In genomic region chr17:20944985-20945891, GRCm38 (mm10) we compare ENCODE assay signal across 8 mouse cellular contexts. TPM values are rescaled to one million over a fixed set of nuclear protein-coding genes. Genes with fewer than 3 reads are reported as not detected.
DNase-seq lines count a peak whose midpoint lies in the region; ATAC-seq and TF ChIP-seq lines count a peak whose summit lies in the region.

Gene Ppp2r1a, plus strand, starts transcription at chr17:20945311.

- peak; percentile 33; the same call in 1 of the 2 replicates for TF ChIP-seq EP300 in liver, embryonic 14.5 days (IDR thresholded peaks at IDR 0.05; ENCODE audit: low read depth)
- no peak for TF ChIP-seq EP300 in stomach, postnatal 0 days (optimal IDR thresholded peaks at IDR 0.05)

- H3K9me3 ChIP-seq in forebrain, embryonic 10.5 days: no peaks in the 10 kb centered on the region
- H3K9me3 ChIP-seq in heart, embryonic 15.5 days (replicated peaks): no peaks in the 10 kb centered on the region
- no peaks in the 10 kb centered on the region for H3K9me3 ChIP-seq in liver, embryonic 14.5 days (ENCODE audit: control insufficient read depth, low read length)
- no peaks in the 10 kb centered on the region for H3K9me3 ChIP-seq in neural tube, embryonic 11.5 days (ENCODE audit: control insufficient read depth, low read length)
- no peaks in the 10 kb centered on the region for H3K9me3 ChIP-seq in stomach, postnatal 0 days (ENCODE audit: control insufficient read depth, low read length)

- peak; percentile 98 for ATAC-seq in heart, embryonic 15.5 days (replicated peaks; ENCODE audit: insufficient number of reproducible peaks, insufficient read depth, low FRiP score, low read depth)
- ATAC-seq in liver, embryonic 14.5 days (ENCODE audit: insufficient read depth): peak; percentile 97
- peak; percentile 98 for ATAC-seq in neural tube, embryonic 11.5 days (ENCODE audit: insufficient read depth, low FRiP score, low TSS enrichment)
- ATAC-seq in stomach, postnatal 0 days (ENCODE audit: low FRiP score, low TSS enrichment): peak; percentile 99

- H3K27me3 ChIP-seq in forebrain, embryonic 10.5 days (ENCODE audit: poor library complexity, severe bottlenecking): no peaks in the 10 kb centered on the region
- H3K27me3 ChIP-seq in heart, embryonic 15.5 days: no peaks in the 10 kb centered on the region
- no peaks in the 10 kb centered on the region; the same call in 1 of the 2 replicates for H3K27me3 ChIP-seq in liver, embryonic 14.5 days (ENCODE audit: control insufficient read depth, insufficient read depth, low read length)
- no peaks in the 10 kb centered on the region for H3K27me3 ChIP-seq in neural tube, embryonic 11.5 days (ENCODE audit: control insufficient read depth, insufficient read depth, low read length)
- H3K27me3 ChIP-seq in stomach, postnatal 0 days (ENCODE audit: control insufficient read depth, insufficient read depth, low read length): no peaks in the 10 kb centered on the region

- peaks cover 3% of the 10 kb centered on the region for H3K36me3 ChIP-seq in forebrain, embryonic 10.5 days (replicated peaks)
- H3K36me3 ChIP-seq in heart, embryonic 15.5 days: no peaks in the 10 kb centered on the region
- no peaks in the 10 kb centered on the region for H3K36me3 ChIP-seq in liver, embryonic 14.5 days (replicated peaks; ENCODE audit: control insufficient read depth, insufficient read depth, low read depth)
- H3K36me3 ChIP-seq in neural tube, embryonic 11.5 days (ENCODE audit: control insufficient read depth, insufficient read depth, low read length): no peaks in the 10 kb centered on the region
- H3K36me3 ChIP-seq in stomach, postnatal 0 days (ENCODE audit: control insufficient read depth, insufficient read depth, low read length): no peaks in the 10 kb centered on the region

- peak within 1 kb of the TSS; percentile 75 for H3K4me2 ChIP-seq in heart, embryonic 15.5 days
- peak within 1 kb of the TSS; percentile 90 for H3K4me2 ChIP-seq in liver, embryonic 14.5 days (ENCODE audit: low read depth)
- peak within 1 kb of the TSS; percentile 75 for H3K4me2 ChIP-seq in neural tube, embryonic 11.5 days (ENCODE audit: low read depth)
- peak within 1 kb of the TSS; percentile 77 for H3K4me2 ChIP-seq in stomach, postnatal 0 days (replicated peaks; ENCODE audit: low read depth)

- DNase-seq in CD8-positive naive resting alpha-beta T cell, adult 2 months (ENCODE audit: low read depth in 2 of 2, low spot score in 2 of 2): peak; percentile 99
- peak; percentile 98 for DNase-seq in c-Kit-positive CD71-negative TER-119-negative erythroid progenitor cells, embryonic 14.5 days (ENCODE audit: low read depth)
- peak; percentile 94 for DNase-seq in forebrain, embryonic 10.5 days (ENCODE audit: extremely low spot score, low spot score)
- peak; percentile 98 to 99 for DNase-seq in kidney, postnatal 25 days
- DNase-seq in liver, embryonic 14.5 days (ENCODE audit: low read depth in 3 of 3, low spot score in 3 of 3): peak; percentile 99 to 100 (median 100)
- DNase-seq in neural tube, embryonic 11.5 days (ENCODE audit: low spot score): peak; percentile 98
- DNase-seq in stomach, postnatal 0 days (ENCODE audit: low spot score): peak; percentile 98

- H3K9ac ChIP-seq in heart, embryonic 15.5 days: peak within 1 kb of the TSS; percentile 85
- H3K9ac ChIP-seq in liver, embryonic 14.5 days (replicated peaks): peak within 1 kb of the TSS; percentile 87
- peak within 1 kb of the TSS; percentile 67 for H3K9ac ChIP-seq in neural tube, embryonic 11.5 days (ENCODE audit: low read length)
- H3K9ac ChIP-seq in stomach, postnatal 0 days (ENCODE audit: low read length): peak within 1 kb of the TSS; percentile 87

- H3K4me1 ChIP-seq in forebrain, embryonic 10.5 days: peaks cover 37% of the 10 kb centered on the region
- peaks cover 30% of the 10 kb centered on the region for H3K4me1 ChIP-seq in heart, embryonic 15.5 days (replicated peaks)
- H3K4me1 ChIP-seq in liver, embryonic 14.5 days (replicated peaks; ENCODE audit: control insufficient read depth in 2 of 2, insufficient read depth in 2 of 2, low read length in 1 of 2): peaks cover 10 to 17% of the 10 kb centered on the region in 2 experiments
- peaks cover 5% of the 10 kb centered on the region for H3K4me1 ChIP-seq in neural tube, embryonic 11.5 days (ENCODE audit: control insufficient read depth, insufficient read depth, low read length)
- no peaks in the 10 kb centered on the region for H3K4me1 ChIP-seq in stomach, postnatal 0 days (replicated peaks; ENCODE audit: control insufficient read depth, insufficient read depth)

- peak within 1 kb of the TSS; percentile 97 for H3K27ac ChIP-seq in forebrain, embryonic 10.5 days
- peak within 1 kb of the TSS; percentile 98 for H3K27ac ChIP-seq in heart, embryonic 15.5 days
- peak within 1 kb of the TSS; percentile 80 for H3K27ac ChIP-seq in liver, embryonic 14.5 days
- H3K27ac ChIP-seq in neural tube, embryonic 11.5 days (ENCODE audit: low read depth, low read length): peak within 1 kb of the TSS; percentile 83
- H3K27ac ChIP-seq in stomach, postnatal 0 days (replicated peaks): peak within 1 kb of the TSS; percentile 99

- peak within 1 kb of the TSS; percentile 75 for H3K4me3 ChIP-seq in forebrain, embryonic 10.5 days
- peak within 1 kb of the TSS; percentile 89 for H3K4me3 ChIP-seq in heart, embryonic 15.5 days
- peak within 1 kb of the TSS; percentile 91 to 94 for H3K4me3 ChIP-seq in liver, embryonic 14.5 days (ENCODE audit: insufficient read depth in 1 of 2, low read depth in 2 of 2, low read length in 2 of 2)
- peak within 1 kb of the TSS; percentile 75 for H3K4me3 ChIP-seq in neural tube, embryonic 11.5 days (ENCODE audit: low read depth, low read length)
- peak within 1 kb of the TSS; percentile 81 for H3K4me3 ChIP-seq in stomach, postnatal 0 days (ENCODE audit: low read depth, low read length)

- under 1% methylated on average over 69 of the region's 69 CpGs for WGBS in forebrain, embryonic 10.5 days
- under 1% methylated on average over 69 of the region's 69 CpGs for WGBS in heart, embryonic 15.5 days
- under 1% methylated on average over 69 of the region's 69 CpGs for WGBS in liver, embryonic 14.5 days (ENCODE audit: insufficient replicate concordance)
- under 1% methylated on average over 69 of the region's 69 CpGs for WGBS in neural tube, embryonic 11.5 days
- WGBS in stomach, postnatal 0 days: under 1% methylated on average over 69 of the region's 69 CpGs

- 0 out of 2 replicates have a peak, but pooled peaks have one; percentile 21 for TF ChIP-seq CTCF in liver, embryonic 14.5 days (IDR thresholded peaks at IDR 0.05; ENCODE audit: low read depth)
- peak; percentile 26; the same call in 1 of the 2 replicates for TF ChIP-seq CTCF in stomach, postnatal 0 days (IDR thresholded peaks at IDR 0.05; ENCODE audit: low read depth)

RNA-seq across cellular contexts. Expression of gene Ppp2r1a, which starts in this region (rescaled TPM):
- polyA plus RNA-seq in forebrain, embryonic 10.5 days (2016; fragmentation: Nextera tagmentation; extraction: Ambion mirVana): 471 and 496 TPM in 2 replicates
- 275 and 358 TPM in 2 replicates for polyA plus RNA-seq in heart, embryonic 15.5 days (2015; fragmentation: Nextera tagmentation; extraction: Ambion mirVana)
- 46.0 and 54.5 TPM in 2 replicates for polyA plus RNA-seq in liver, embryonic 14.5 days (2012; rRNA removed)
- polyA plus RNA-seq in liver, embryonic 14.5 days (2014; fragmentation: Nextera tagmentation; extraction: Ambion mirVana): 82.4 and 82.5 TPM in 2 replicates
- polyA plus RNA-seq in neural tube, embryonic 11.5 days (2014; fragmentation: Nextera tagmentation; extraction: Ambion mirVana): 558 and 601 TPM in 2 replicates
- 217 and 233 TPM in 2 replicates for polyA plus RNA-seq in stomach, postnatal 0 days (2015; fragmentation: Nextera tagmentation; extraction: Ambion mirVana)

Comparison
In these comparisons a context has a peak if more than half of its experiments do, and no peak if none do; other contexts are left out.
1. Peak in every context shown above with its lines: DNase-seq, ATAC-seq, H3K4me3 ChIP-seq and H3K27ac ChIP-seq.